Comparison of ENCODE assay signal across 8 mouse cellular contexts in the genomic region with DNA sequence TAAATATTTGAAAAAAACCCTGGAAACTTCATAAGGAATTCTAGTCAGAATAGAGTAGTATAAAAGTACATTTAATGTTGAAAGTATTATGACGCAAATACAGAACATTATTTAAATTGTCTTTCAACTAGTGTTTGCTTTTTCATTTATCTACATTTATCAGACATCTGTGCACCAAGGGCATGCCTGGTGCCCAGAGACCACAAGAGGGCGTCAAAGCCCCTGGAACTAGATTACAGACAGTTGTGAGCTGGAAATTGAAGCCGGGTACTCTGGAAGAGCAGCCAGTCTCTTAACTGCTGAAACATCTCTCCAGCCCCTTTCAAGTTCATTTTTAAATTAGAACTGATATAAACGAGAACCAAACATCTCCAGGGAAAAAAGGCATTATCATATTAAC. TPM values are rescaled to one million over a fixed set of nuclear protein-coding genes. Genes with fewer than 3 reads are reported as not detected.
DNase-seq lines count a peak whose midpoint lies in the region; ATAC-seq lines count a peak whose summit lies in the region.

No protein-coding gene starts in this region.

- WGBS in embryonic facial prominence, embryonic 14.5 days, result 49% methylated on average over 4 of the region's 4 CpGs

- H3K36me3 ChIP-seq in embryonic facial prominence, embryonic 14.5 days (ENCODE audit: control insufficient read depth, insufficient read depth, low read length), result peaks cover 56% of the 10 kb centered on the region

- H3K27me3 ChIP-seq in embryonic facial prominence, embryonic 14.5 days (replicated peaks; ENCODE audit: control insufficient read depth, insufficient read depth, low read length), result no peaks in the 10 kb centered on the region

- peak; percentile 55 for DNase-seq in heart, postnatal 4 days
- DNase-seq in heart, adult 11 months, result no peak
- DNase-seq in urinary bladder, postnatal 14 days (ENCODE audit: low spot score), result peak; percentile 33
- no peak for DNase-seq in urinary bladder, postnatal 25 days (ENCODE audit: low spot score)
- peak; percentile 32 for DNase-seq in embryonic facial prominence, embryonic 14.5 days (ENCODE audit: low spot score)
- peak; percentile 66 for DNase-seq in naive thymus-derived CD4-positive, alpha-beta T cell, adult 2 months (ENCODE audit: low read depth)
- DNase-seq in spleen, adult 12 weeks (ENCODE audit: low spot score), result no peak
- no peak for DNase-seq in urinary bladder, postnatal 10 days (ENCODE audit: low spot score)

- no peaks in the 10 kb centered on the region for H3K9me3 ChIP-seq in embryonic facial prominence, embryonic 14.5 days (ENCODE audit: control insufficient read depth, low read length)

- no peaks in the 10 kb centered on the region for H3K4me1 ChIP-seq in embryonic facial prominence, embryonic 14.5 days (ENCODE audit: control insufficient read depth, insufficient read depth, low read length)

- no peak for ATAC-seq in embryonic facial prominence, embryonic 14.5 days (ENCODE audit: low read depth)

- no peak overlapping the region for H3K27ac ChIP-seq in embryonic facial prominence, embryonic 14.5 days (replicated peaks; ENCODE audit: low read depth, low read length)

- H3K9ac ChIP-seq in embryonic facial prominence, embryonic 14.5 days (ENCODE audit: low read depth, low read length), result no peak overlapping the region

- no peak overlapping the region for H3K4me2 ChIP-seq in embryonic facial prominence, embryonic 14.5 days (ENCODE audit: low read depth, low read length)

- H3K4me3 ChIP-seq in embryonic facial prominence, embryonic 14.5 days (ENCODE audit: low read depth, low read length), result no peak overlapping the region

RNA-seq across cellular contexts. Expression of a gene that starts 23.0 kb away (rescaled TPM):
- total RNA-seq in heart, postnatal 4 days (2021), result 10 to 100 TPM; 29.3 to 33.4 TPM
- 88.9 and 95.6 TPM in 2 replicates for polyA plus RNA-seq in embryonic facial prominence, embryonic 14.5 days (2014; fragmentation: Nextera tagmentation; extraction: Ambion mirVana)

Comparison
In these comparisons a context has a peak if more than half of its experiments do, and no peak if none do; other contexts are left out.
1. DNase-seq: peak in heart, postnatal 4 days (single experiment), urinary bladder, postnatal 14 days (single experiment), embryonic facial prominence, embryonic 14.5 days (single experiment) and naive thymus-derived CD4-positive, alpha-beta T cell, adult 2 months (single experiment); none in heart, adult 11 months (single experiment), urinary bladder, postnatal 25 days (single experiment), spleen, adult 12 weeks (single experiment) and urinary bladder, postnatal 10 days (single experiment).